9 mouse cellular contexts compared by ENCODE assay signal in genomic region chr2:35271817-35272216, GRCm38 (mm10). TPM values are rescaled to one million over a fixed set of nuclear protein-coding genes. Genes with fewer than 3 reads are reported as not detected.
DNase-seq lines count a peak whose midpoint lies in the region; ATAC-seq and TF ChIP-seq lines count a peak whose summit lies in the region.
"Had no signal": no experiment of that assay in that cellular context is flagged by ENCODE, and none has a peak within 500 bp of the region (broad histone marks: within the 10 kb centered on the region; RNA-seq: fewer than 3 reads in every experiment).

No protein-coding gene starts in this region.

- WGBS in thymus, adult 2 months, result 81% methylated on average over 2 of the region's 2 CpGs
- WGBS in forebrain, embryonic 12.5 days, result 80% methylated on average over 2 of the region's 2 CpGs
- 70% methylated on average over 2 of the region's 2 CpGs for WGBS in midbrain, embryonic 10.5 days

- no peak overlapping the region for H3K4me3 ChIP-seq in thymus, adult 2 months (ENCODE audit: control insufficient read depth, insufficient read depth, low read length)
- no peak overlapping the region for H3K4me3 ChIP-seq in forebrain, embryonic 12.5 days (replicated peaks)
- no peak overlapping the region for H3K4me3 ChIP-seq in midbrain, embryonic 10.5 days
- H3K4me3 ChIP-seq: limb, embryonic 13.5 days had no signal

- TF ChIP-seq CTCF in thymus, adult 2 months (IDR thresholded peaks at IDR 0.05; ENCODE audit: borderline replicate concordance, control insufficient read depth, extremely low read depth, insufficient read depth, low read length, poor library complexity), result no peak

- peak overlapping the region; percentile 42; the same call in 1 of the 2 replicates for H3K27ac ChIP-seq in thymus, adult 2 months (ENCODE audit: control insufficient read depth, insufficient read depth, low read length)
- no peak overlapping the region for H3K27ac ChIP-seq in forebrain, embryonic 12.5 days
- H3K27ac ChIP-seq in midbrain, embryonic 10.5 days (replicated peaks), result no peak overlapping the region
- H3K27ac ChIP-seq: limb, embryonic 13.5 days had no signal

- intact Hi-C loops in left cerebral cortex, postnatal 25 days (cut with DNase I), result loop anchor here (5.0 kb wide), 1 partner anchor 235 kb away; no protein-coding TSS in a partner anchor

- H3K4me2 ChIP-seq in forebrain, embryonic 12.5 days, result no peak overlapping the region
- H3K4me2 ChIP-seq: limb, embryonic 13.5 days had no signal

- peak; percentile 56 to 78 for DNase-seq in frontal cortex, adult 2 months (ENCODE audit: extremely low spot score in 1 of 2, low spot score in 1 of 2)
- no peak for DNase-seq in frontal cortex, postnatal 10 days (ENCODE audit: low spot score in 2 of 2)
- no peak for DNase-seq in thymus, adult 2 months
- DNase-seq in thymus, postnatal 36 days, result no peak
- peak; percentile 33 to 90 for DNase-seq in left cerebral cortex, postnatal 25 days (ENCODE audit: low spot score in 2 of 2)
- DNase-seq in spleen, adult 12 weeks (ENCODE audit: low spot score), result no peak
- no peak for DNase-seq in midbrain, embryonic 10.5 days (ENCODE audit: low spot score)

- no peaks in the 10 kb centered on the region for H3K27me3 ChIP-seq in thymus, adult 2 months (ENCODE audit: control insufficient read depth, insufficient read depth, low read length)
- peaks cover 6% of the 10 kb centered on the region; the same call in 1 of the 2 replicates for H3K27me3 ChIP-seq in forebrain, embryonic 12.5 days
- H3K27me3 ChIP-seq in midbrain, embryonic 10.5 days (ENCODE audit: low read depth, poor library complexity, severe bottlenecking), result peaks cover 8% of the 10 kb centered on the region; the same call in 1 of the 2 replicates

- ATAC-seq in forebrain, embryonic 12.5 days (ENCODE audit: low FRiP score), result no peak

- TF ChIP-seq POLR2A in thymus, adult 2 months (IDR thresholded peaks at IDR 0.05; ENCODE audit: control insufficient read depth, extremely low read depth, insufficient read depth, low read length, poor library complexity), result no peak

- no peaks in the 10 kb centered on the region for H3K9me3 ChIP-seq in forebrain, embryonic 12.5 days
- no peaks in the 10 kb centered on the region for H3K9me3 ChIP-seq in midbrain, embryonic 10.5 days (replicated peaks)
- H3K9me3 ChIP-seq: limb, embryonic 13.5 days had no signal

- peaks cover 45% of the 10 kb centered on the region for H3K4me1 ChIP-seq in thymus, adult 2 months (replicated peaks; ENCODE audit: control insufficient read depth, insufficient read depth, low read length)
- H3K4me1 ChIP-seq in forebrain, embryonic 12.5 days, result peaks cover 6% of the 10 kb centered on the region
- H3K4me1 ChIP-seq in midbrain, embryonic 10.5 days, result peaks cover 15% of the 10 kb centered on the region

- H3K36me3 ChIP-seq in thymus, adult 2 months (ENCODE audit: control insufficient read depth, insufficient read depth, low read length), result no peaks in the 10 kb centered on the region
- no peaks in the 10 kb centered on the region for H3K36me3 ChIP-seq in forebrain, embryonic 12.5 days (replicated peaks)
- no peaks in the 10 kb centered on the region for H3K36me3 ChIP-seq in midbrain, embryonic 10.5 days
- H3K36me3 ChIP-seq: limb, embryonic 13.5 days had no signal

- H3K9ac ChIP-seq in forebrain, embryonic 12.5 days, result no peak overlapping the region
- H3K9ac ChIP-seq: limb, embryonic 13.5 days had no signal

RNA-seq across cellular contexts. Expression of gene Gsn, which starts 15.6 kb away (rescaled TPM):
- 99.2 and 99.6 TPM in 2 replicates for polyA plus RNA-seq in frontal cortex, adult 2 months (2012; rRNA removed)
- polyA plus RNA-seq in thymus, adult 2 months (2012; rRNA removed), result 393 and 535 TPM in 2 replicates
- 10 to 100 TPM; 63.5 to 75.4 TPM for total RNA-seq in left cerebral cortex, postnatal 25 days (2021)
- polyA plus RNA-seq in forebrain, embryonic 12.5 days (2016; fragmentation: Nextera tagmentation; extraction: Ambion mirVana), result 27.2 and 32.7 TPM in 2 replicates
- polyA plus RNA-seq in midbrain, embryonic 10.5 days (2016; fragmentation: Nextera tagmentation; extraction: Ambion mirVana), result 13.7 and 23.4 TPM in 2 replicates

Comparison
In these comparisons a context has a peak if more than half of its experiments do, and no peak if none do; other contexts are left out.
1. DNase-seq: peak in frontal cortex, adult 2 months (2 of 2) and left cerebral cortex, postnatal 25 days (2 of 2); none in frontal cortex, postnatal 10 days (0 of 2), thymus, adult 2 months (single experiment), thymus, postnatal 36 days (0 of 2), spleen, adult 12 weeks (single experiment) and midbrain, embryonic 10.5 days (single experiment).